ENCODE assay signal across 8 mouse cellular contexts in the genomic region with DNA sequence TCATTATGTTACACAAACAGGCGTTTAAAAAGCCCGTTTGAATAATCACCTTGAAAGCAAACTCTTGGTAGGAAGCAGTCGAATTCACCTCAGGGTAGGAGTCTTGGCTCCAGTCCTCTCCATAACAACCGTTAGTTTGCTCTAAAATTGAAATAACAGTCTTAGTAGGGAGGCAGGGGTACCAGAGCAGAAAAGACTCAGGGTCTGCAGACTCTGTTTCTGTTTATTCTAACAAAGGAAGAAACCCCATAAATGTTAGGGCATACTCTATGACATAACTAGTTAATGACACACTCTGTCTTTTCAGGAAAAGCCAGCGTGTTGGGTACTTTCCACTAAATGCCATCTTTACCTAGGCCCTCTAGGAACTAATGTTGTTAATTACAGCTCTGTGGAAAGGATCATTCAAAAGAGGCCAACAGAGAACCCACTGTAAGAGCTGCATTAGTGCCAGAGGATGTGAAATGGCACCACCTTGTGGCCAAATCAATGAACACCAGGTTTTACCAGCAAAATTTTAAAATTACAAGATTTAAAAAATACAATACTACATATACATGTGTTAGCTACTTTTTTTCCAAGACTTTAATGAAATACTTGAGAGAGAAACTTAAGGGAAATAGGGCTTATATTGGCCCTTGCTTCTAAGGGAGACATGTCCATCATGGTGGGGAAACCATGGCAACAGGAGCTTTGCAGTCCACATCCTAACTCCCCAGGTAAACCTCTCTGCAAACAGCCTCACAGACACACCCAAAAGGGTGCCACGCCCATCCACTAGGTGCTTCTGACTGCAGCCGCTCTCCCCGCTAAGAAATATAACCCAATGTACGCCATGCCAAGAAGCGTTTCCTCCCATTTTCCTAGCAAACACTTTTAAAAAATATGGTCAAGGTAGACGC. TPM values are rescaled to one million over a fixed set of nuclear protein-coding genes. Genes with fewer than 3 reads are reported as not detected.
DNase-seq lines count a peak whose midpoint lies in the region; ATAC-seq lines count a peak whose summit lies in the region.

No protein-coding gene starts in this region.

- H3K4me2 ChIP-seq in heart, embryonic 11.5 days, result no peak overlapping the region

- DNase-seq in heart, adult 11 months, result peak; percentile 83
- DNase-seq in adrenal gland, postnatal 14 days, result peak; percentile 75
- DNase-seq in embryo, embryonic 9.5 days (ENCODE audit: extremely low spot score), result peak; percentile 45
- peak; percentile 73 for DNase-seq in heart, postnatal 4 days
- DNase-seq in layer of hippocampus, adult 9-11 months, result peak; percentile 48
- DNase-seq in right cerebral cortex, postnatal 14 days, result peak; percentile 66

- H3K36me3 ChIP-seq in heart, embryonic 11.5 days (ENCODE audit: control insufficient read depth, insufficient read depth, low read length), result no peaks in the 10 kb centered on the region

- WGBS in heart, embryonic 11.5 days (ENCODE audit: insufficient replicate concordance), result 57% methylated on average over 11 of the region's 11 CpGs

- H3K4me1 ChIP-seq in heart, embryonic 11.5 days (ENCODE audit: control insufficient read depth, insufficient read depth, low read length), result no peaks in the 10 kb centered on the region

- no peak for ATAC-seq in heart, embryonic 11.5 days (replicated peaks; ENCODE audit: insufficient number of reproducible peaks, low FRiP score, low TSS enrichment)
- ATAC-seq in megakaryocyte progenitor cell, adult 5-6 weeks (replicated peaks; ENCODE audit: poor library complexity), result peak; percentile 90

- H3K27ac ChIP-seq in heart, embryonic 11.5 days (ENCODE audit: low read depth, low read length), result no peak overlapping the region

- no peak overlapping the region for H3K4me3 ChIP-seq in heart, embryonic 11.5 days (ENCODE audit: low read depth, low read length)

- H3K9ac ChIP-seq in heart, embryonic 11.5 days (ENCODE audit: low read depth, low read length), result no peak overlapping the region

- no peaks in the 10 kb centered on the region for H3K9me3 ChIP-seq in heart, embryonic 11.5 days (replicated peaks; ENCODE audit: control insufficient read depth, low read length)

- no peaks in the 10 kb centered on the region for H3K27me3 ChIP-seq in heart, embryonic 11.5 days (ENCODE audit: control insufficient read depth, insufficient read depth, low read length)

RNA-seq across cellular contexts. Expression of a gene that starts 26.2 kb away (rescaled TPM):
- 0.57 TPM in 1 of 2 replicates, not detected in the other for polyA plus RNA-seq in heart, embryonic 11.5 days (2014; fragmentation: Nextera tagmentation; extraction: Ambion mirVana)
- total RNA-seq in adrenal gland, postnatal 14 days (2021), result 0.30 TPM in 1 of 2 replicates, not detected in the other
- total RNA-seq in heart, postnatal 4 days (2021), result not detected
- total RNA-seq in megakaryocyte progenitor cell, adult 5-6 weeks (2015), result 0.15 and 0.81 TPM in 2 replicates
- total RNA-seq in megakaryocyte progenitor cell, adult 5-6 weeks (2017), result 0.37 TPM in 1 of 2 replicates, not detected in the other
